Mouse (Mus musculus): ENCODE measurements around the gene Gstt2. TPM values are rescaled to one million over a fixed set of nuclear protein-coding genes. Genes with fewer than 3 reads are reported as not detected.

The Gstt2 gene
- polyA plus RNA-seq (2015; fragmentation: Illumina TruSeq; extraction: RNeasy Lipid Tissue Mini Kit (QIAGEN cat#74804); ENCODE audit: low read depth, low replicate concordance) = 4.0 TPM

DNA sequence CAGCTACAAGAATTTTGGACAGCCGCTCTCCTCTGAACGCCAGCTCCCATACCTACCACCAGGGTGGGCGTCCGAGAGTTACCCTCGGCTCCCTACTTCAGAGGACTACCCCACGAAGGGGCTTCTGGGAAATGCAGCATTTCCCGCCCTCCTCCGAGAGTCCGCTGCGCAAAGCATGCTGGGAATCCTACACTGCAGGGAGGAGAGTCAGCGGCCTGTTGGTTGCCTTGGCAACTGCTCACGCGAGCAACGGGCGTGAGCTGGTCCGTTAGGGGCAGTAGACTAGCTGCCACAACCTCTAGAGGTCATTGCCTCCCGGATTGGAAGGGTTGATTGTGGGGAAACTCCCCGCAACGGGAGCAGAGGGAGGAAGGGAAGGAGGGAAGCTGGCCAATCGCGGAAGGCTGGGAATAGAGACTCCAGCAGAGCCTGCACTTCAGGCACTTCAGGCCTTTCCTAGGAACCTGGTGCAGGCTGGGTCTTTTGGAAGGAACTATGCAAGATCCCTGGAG, at the start of gene Gstt2:
Gene Gstt2 (minus strand): TSS at position 177 of the 512 bp plus-strand sequence.

GRCm38 (mm10) chr10:75859786-75860470, 22.7 kb upstream of the Gstt2 start, which contains the start of gene Mif:
Gene Mif (minus strand): TSS chr10:75860240.

GRCm38 (mm10) chr10:75822443-75822842, 14.8 kb downstream of the Gstt2 start, which contains the start of gene Gstt4:
Gene Gstt4 (minus strand): TSS chr10:75822543.

DNA sequence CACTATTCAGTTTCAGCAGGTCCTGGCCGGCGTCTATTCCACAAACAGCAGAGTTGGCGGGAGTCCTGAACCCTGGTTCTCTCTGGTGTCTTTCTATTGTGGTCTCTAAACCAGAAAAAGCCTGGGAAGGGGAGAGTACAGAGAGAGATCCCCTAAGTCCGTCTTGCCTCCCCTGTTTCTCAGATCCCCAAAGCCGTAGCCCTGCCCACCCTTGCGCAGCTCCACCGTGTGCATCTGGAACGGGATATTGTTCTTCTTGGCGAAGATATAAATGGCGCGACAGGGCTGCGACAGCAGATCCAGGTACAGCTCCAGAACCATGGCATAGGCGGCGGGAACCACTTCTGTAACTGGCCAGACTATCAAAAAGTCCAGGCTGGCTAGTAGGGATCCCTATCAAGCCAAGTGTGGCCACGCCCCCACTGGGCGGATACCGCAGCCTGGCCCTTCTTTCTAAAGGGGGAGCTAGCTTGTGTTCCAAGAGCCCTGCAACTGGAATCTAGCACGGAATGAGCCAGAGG, 39.0 kb downstream of the Gstt2 start, which contains the start of gene Gstt1:
Gene Gstt1 (minus strand): TSS at position 409 of the 521 bp plus-strand sequence.

Other genes starting within 250 kb of the Gstt2 start
- 2.2 TPM for gene Ggt5, start 248.1 kb downstream of the Gstt2 start, polyA plus RNA-seq (2015; fragmentation: Illumina TruSeq; extraction: RNeasy Lipid Tissue Mini Kit (QIAGEN cat#74804); ENCODE audit: low read depth, low replicate concordance)
- gene Susd2, start 193.4 kb downstream of the Gstt2 start, polyA plus RNA-seq (2015; fragmentation: Illumina TruSeq; extraction: RNeasy Lipid Tissue Mini Kit (QIAGEN cat#74804); ENCODE audit: low read depth, low replicate concordance) = 7.7 TPM
- 29.4 TPM for gene Cabin1, start 73.1 kb downstream of the Gstt2 start, polyA plus RNA-seq (2015; fragmentation: Illumina TruSeq; extraction: RNeasy Lipid Tissue Mini Kit (QIAGEN cat#74804); ENCODE audit: low read depth, low replicate concordance)
- gene Ddt, start 64.0 kb downstream of the Gstt2 start, polyA plus RNA-seq (2015; fragmentation: Illumina TruSeq; extraction: RNeasy Lipid Tissue Mini Kit (QIAGEN cat#74804); ENCODE audit: low read depth, low replicate concordance) = 156 TPM
- not detected for gene Gm20441, start 56.5 kb downstream of the Gstt2 start, polyA plus RNA-seq (2015; fragmentation: Illumina TruSeq; extraction: RNeasy Lipid Tissue Mini Kit (QIAGEN cat#74804); ENCODE audit: low read depth, low replicate concordance)
- 5.8 TPM for gene Gstt3, start 56.0 kb downstream of the Gstt2 start, polyA plus RNA-seq (2015; fragmentation: Illumina TruSeq; extraction: RNeasy Lipid Tissue Mini Kit (QIAGEN cat#74804); ENCODE audit: low read depth, low replicate concordance)
- gene Gstt1, start 38.8 kb downstream of the Gstt2 start, polyA plus RNA-seq (2015; fragmentation: Illumina TruSeq; extraction: RNeasy Lipid Tissue Mini Kit (QIAGEN cat#74804); ENCODE audit: low read depth, low replicate concordance) = 28.5 TPM
- not detected for gene Gstt4, start 14.9 kb downstream of the Gstt2 start, polyA plus RNA-seq (2015; fragmentation: Illumina TruSeq; extraction: RNeasy Lipid Tissue Mini Kit (QIAGEN cat#74804); ENCODE audit: low read depth, low replicate concordance)
- gene Mif, start 22.8 kb upstream of the Gstt2 start, polyA plus RNA-seq (2015; fragmentation: Illumina TruSeq; extraction: RNeasy Lipid Tissue Mini Kit (QIAGEN cat#74804); ENCODE audit: low read depth, low replicate concordance) = 528 TPM
- gene Derl3, start 56.0 kb upstream of the Gstt2 start, polyA plus RNA-seq (2015; fragmentation: Illumina TruSeq; extraction: RNeasy Lipid Tissue Mini Kit (QIAGEN cat#74804); ENCODE audit: low read depth, low replicate concordance) = 2.9 TPM
- gene Smarcb1, start 84.2 kb upstream of the Gstt2 start, polyA plus RNA-seq (2015; fragmentation: Illumina TruSeq; extraction: RNeasy Lipid Tissue Mini Kit (QIAGEN cat#74804); ENCODE audit: low read depth, low replicate concordance) = 82.4 TPM
- gene Chchd10, start 95.7 kb upstream of the Gstt2 start, polyA plus RNA-seq (2015; fragmentation: Illumina TruSeq; extraction: RNeasy Lipid Tissue Mini Kit (QIAGEN cat#74804); ENCODE audit: low read depth, low replicate concordance) = 417 TPM
- gene Mmp11, start 99.1 kb upstream of the Gstt2 start, polyA plus RNA-seq (2015; fragmentation: Illumina TruSeq; extraction: RNeasy Lipid Tissue Mini Kit (QIAGEN cat#74804); ENCODE audit: low read depth, low replicate concordance) = 2.2 TPM
- gene Gm867, start 103.2 kb upstream of the Gstt2 start, polyA plus RNA-seq (2015; fragmentation: Illumina TruSeq; extraction: RNeasy Lipid Tissue Mini Kit (QIAGEN cat#74804); ENCODE audit: low read depth, low replicate concordance) = 1.7 TPM
- not detected for gene Vpreb3, start 105.6 kb upstream of the Gstt2 start, polyA plus RNA-seq (2015; fragmentation: Illumina TruSeq; extraction: RNeasy Lipid Tissue Mini Kit (QIAGEN cat#74804); ENCODE audit: low read depth, low replicate concordance)
- not detected for gene Gm5134, start 117.1 kb upstream of the Gstt2 start, polyA plus RNA-seq (2015; fragmentation: Illumina TruSeq; extraction: RNeasy Lipid Tissue Mini Kit (QIAGEN cat#74804); ENCODE audit: low read depth, low replicate concordance)
- 10.4 TPM for gene Zfp280b, start 195.2 kb upstream of the Gstt2 start, polyA plus RNA-seq (2015; fragmentation: Illumina TruSeq; extraction: RNeasy Lipid Tissue Mini Kit (QIAGEN cat#74804); ENCODE audit: low read depth, low replicate concordance)

Measured in brain, adult 10 weeks (tissue).